Mouse (Mus musculus): ENCODE data around the gene Dapk1. TPM values are rescaled to one million over a fixed set of nuclear protein-coding genes. Genes with fewer than 3 reads are reported as not detected.
A peak's percentile ranks its signal among the peaks of the same experiment; 100 is the strongest.

Dapk1 gene
- total and polyA plus RNA-seq, 3 experiments: 26.0 to 27.1 (median 26.3) TPM

DNA sequence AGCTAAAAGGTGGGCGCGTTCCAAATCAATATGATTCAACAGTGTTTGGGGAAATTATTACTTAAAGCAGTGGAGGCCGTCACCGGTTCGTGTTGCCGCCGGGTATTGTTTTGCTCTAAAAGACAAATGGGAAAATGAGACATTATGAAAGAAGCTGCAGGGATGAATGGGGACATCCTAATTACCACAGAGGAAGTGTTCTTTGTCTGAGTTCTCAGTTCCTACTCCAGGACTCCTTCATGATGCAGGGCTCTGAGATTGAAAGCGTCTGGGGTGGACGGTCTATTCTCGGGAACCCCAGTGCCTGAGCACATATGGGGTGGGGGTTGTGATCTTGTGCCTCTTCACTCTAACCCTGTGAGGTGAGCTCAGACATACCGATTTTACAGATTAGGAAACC, 48.3 kb downstream of the Dapk1 start:
- no peak overlapping the region for H3K4me3 ChIP-seq
- intact Hi-C loops (cut with DNase I): no loop called here
- H3K27ac ChIP-seq: no peak overlapping the region
- peaks cover 8% of the 10 kb centered on the region for H3K4me1 ChIP-seq (ENCODE audit: control insufficient read depth, insufficient read depth, low read length)
- H3K9ac ChIP-seq (ENCODE audit: low read depth, low read length): no peak overlapping the region
- no peaks in the 10 kb centered on the region for H3K79me2 ChIP-seq (replicated peaks; ENCODE audit: control insufficient read depth, insufficient read depth, low read length)
- no peak for DNase-seq
- TF ChIP-seq EP300 (IDR thresholded peaks at IDR 0.05; ENCODE audit: insufficient read depth, low read depth, low read length) (no peak), POLR2A (IDR thresholded peaks at IDR 0.05; ENCODE audit: insufficient read depth, low read depth, low read length) (no peak), CTCF (IDR thresholded peaks at IDR 0.05) (no peak)
- no peaks in the 10 kb centered on the region for H3K27me3 ChIP-seq (ENCODE audit: control insufficient read depth, insufficient read depth, low read length)
- H3K36me3 ChIP-seq (ENCODE audit: control insufficient read depth, insufficient read depth, low read length): no peaks in the 10 kb centered on the region
- WGBS: 94% methylated on average over 11 of the region's 11 CpGs

DNA sequence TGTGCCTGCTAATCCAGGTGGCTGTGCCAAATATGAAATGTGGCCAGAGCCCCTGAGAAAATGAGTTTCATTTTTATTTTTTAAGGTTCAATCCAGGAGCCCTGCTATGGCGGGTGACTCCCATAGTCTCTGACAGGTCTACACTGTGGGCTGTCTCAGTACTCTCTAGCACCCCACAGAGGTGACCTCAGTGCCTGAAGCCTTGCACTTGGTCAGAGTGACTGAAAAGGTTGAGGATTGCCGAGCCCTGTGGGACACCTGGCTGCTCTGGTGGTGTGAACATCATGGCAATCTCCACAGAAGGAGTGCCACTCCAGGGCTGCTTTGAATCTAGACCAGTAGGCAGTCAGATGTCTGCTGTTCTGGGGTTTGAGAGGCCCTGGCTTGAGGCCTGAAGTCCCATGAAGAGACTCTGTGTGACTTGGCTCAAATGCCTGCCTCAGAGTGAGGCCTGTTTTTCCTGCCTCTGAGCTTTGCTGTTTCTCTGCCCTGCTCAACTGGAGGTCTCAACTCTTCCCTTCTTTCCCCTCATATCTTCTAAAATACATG, 52.3 kb downstream of the Dapk1 start:
- Histone ChIP-seq H3K79me2 (replicated peaks; ENCODE audit: control insufficient read depth, insufficient read depth, low read length) (no peaks in the 10 kb centered on the region), H3K9ac (ENCODE audit: low read depth, low read length) (no peak overlapping the region), H3K27me3 (ENCODE audit: control insufficient read depth, insufficient read depth, low read length) (no peaks in the 10 kb centered on the region), H3K4me3 (no peak overlapping the region), H3K4me1 (ENCODE audit: control insufficient read depth, insufficient read depth, low read length) (peaks cover 10% of the 10 kb centered on the region), H3K36me3 (ENCODE audit: control insufficient read depth, insufficient read depth, low read length) (no peaks in the 10 kb centered on the region), H3K27ac (peak overlapping the region; percentile 53)
- intact Hi-C loops (cut with DNase I): loop anchor here (2.0 kb wide), 1 partner anchor 51 kb away; no protein-coding TSS in a partner anchor
- WGBS: 60% methylated on average over 2 of the region's 2 CpGs
- 0 out of 2 replicates have a peak, but pooled peaks have one; percentile 18 for TF ChIP-seq POLR2A (IDR thresholded peaks at IDR 0.05; ENCODE audit: insufficient read depth, low read depth, low read length)
- peak; percentile 89 for TF ChIP-seq EP300 (IDR thresholded peaks at IDR 0.05; ENCODE audit: insufficient read depth, low read depth, low read length)
- TF ChIP-seq CTCF (IDR thresholded peaks at IDR 0.05): peak; percentile 46
- peak in 1 of 2 experiments; percentile 73 for DNase-seq

- H3K27me3 ChIP-seq (ENCODE audit: control insufficient read depth, insufficient read depth, low read length): no peaks in the 10 kb centered on the region
- peaks cover 14% of the 10 kb centered on the region for H3K4me1 ChIP-seq (ENCODE audit: control insufficient read depth, insufficient read depth, low read length)
- TF ChIP-seq CTCF (IDR thresholded peaks at IDR 0.05): no peak
- TF ChIP-seq EP300 (IDR thresholded peaks at IDR 0.05; ENCODE audit: insufficient read depth, low read depth, low read length): no peak
- TF ChIP-seq POLR2A (IDR thresholded peaks at IDR 0.05; ENCODE audit: insufficient read depth, low read depth, low read length): no peak
- no peaks in the 10 kb centered on the region for H3K79me2 ChIP-seq (replicated peaks; ENCODE audit: control insufficient read depth, insufficient read depth, low read length)
- 48% methylated on average over 3 of the region's 3 CpGs for WGBS
- no peak for DNase-seq
- no peak overlapping the region for H3K9ac ChIP-seq (ENCODE audit: low read depth, low read length)
- H3K4me3 ChIP-seq: no peak overlapping the region
- intact Hi-C loops (cut with DNase I): loop anchor here (2.0 kb wide), 1 partner anchor 52 kb away; no protein-coding TSS in a partner anchor
- no peak overlapping the region for H3K27ac ChIP-seq
- H3K36me3 ChIP-seq (ENCODE audit: control insufficient read depth, insufficient read depth, low read length): no peaks in the 10 kb centered on the region
Observed at GRCm38 (mm10) chr13:60655246-60655645, 53.5 kb downstream of the Dapk1 start.

DNA sequence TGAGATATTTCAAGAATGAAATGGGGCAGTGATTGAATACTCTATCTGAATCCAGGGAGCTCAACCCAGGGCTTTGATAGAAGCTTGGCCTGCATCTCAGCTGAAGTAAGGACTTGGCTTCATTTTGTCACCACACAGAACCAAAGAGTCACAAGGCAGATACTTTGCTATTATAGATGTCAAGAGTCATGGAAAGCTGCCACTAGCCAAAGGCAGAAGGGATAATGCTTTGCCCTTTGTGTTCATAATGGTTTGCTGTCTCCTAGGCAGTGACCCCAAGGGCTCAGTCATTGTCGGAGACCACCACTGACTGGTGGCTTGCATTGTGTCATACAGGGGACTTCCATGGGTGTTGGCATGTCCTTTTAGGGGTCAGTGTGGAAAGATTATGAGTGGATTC, 57.9 kb downstream of the Dapk1 start:
- Histone ChIP-seq H3K4me1 (ENCODE audit: control insufficient read depth, insufficient read depth, low read length) (peaks cover 18% of the 10 kb centered on the region), H3K9ac (ENCODE audit: low read depth, low read length) (0 out of 2 replicates have a peak overlapping the region, but pooled peaks have one; percentile 38), H3K79me2 (replicated peaks; ENCODE audit: control insufficient read depth, insufficient read depth, low read length) (no peaks in the 10 kb centered on the region), H3K4me3 (no peak overlapping the region), H3K27ac (peak overlapping the region; percentile 78), H3K27me3 (ENCODE audit: control insufficient read depth, insufficient read depth, low read length) (no peaks in the 10 kb centered on the region), H3K36me3 (ENCODE audit: control insufficient read depth, insufficient read depth, low read length) (no peaks in the 10 kb centered on the region; the same call in 1 of the 2 replicates)
- intact Hi-C loops (cut with DNase I): no loop called here
- TF ChIP-seq POLR2A (IDR thresholded peaks at IDR 0.05; ENCODE audit: insufficient read depth, low read depth, low read length): peak; percentile 28; the same call in 1 of the 2 replicates
- no peak for TF ChIP-seq EP300 (IDR thresholded peaks at IDR 0.05; ENCODE audit: insufficient read depth, low read depth, low read length)
- DNase-seq: no peak
- WGBS: 51% methylated on average over 1 of the region's 1 CpGs

DNA sequence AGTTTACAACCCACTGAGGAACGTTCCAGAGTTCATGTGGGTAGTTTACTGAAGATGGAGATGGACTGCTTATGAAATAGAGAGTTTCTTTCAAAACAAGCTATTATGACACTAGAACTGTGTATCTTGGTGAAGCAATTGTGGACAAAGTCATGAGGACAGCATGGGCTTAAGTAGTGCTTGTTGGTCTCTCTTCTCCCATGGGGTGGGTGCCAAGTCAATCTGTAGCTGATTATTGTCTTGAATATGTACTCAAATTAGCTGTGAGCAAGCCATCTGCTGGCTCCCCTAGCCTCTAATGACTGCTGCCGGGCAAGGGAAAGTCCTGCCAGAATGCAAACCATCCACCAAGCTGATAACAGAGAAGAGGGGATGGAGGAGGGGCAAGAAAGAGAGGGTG, 58.3 kb downstream of the Dapk1 start:
- no peak for DNase-seq
- no peaks in the 10 kb centered on the region for H3K27me3 ChIP-seq (ENCODE audit: control insufficient read depth, insufficient read depth, low read length)
- 49% methylated on average over 2 of the region's 2 CpGs for WGBS
- no peak overlapping the region for H3K4me3 ChIP-seq
- H3K9ac ChIP-seq (ENCODE audit: low read depth, low read length): no peak overlapping the region
- H3K4me1 ChIP-seq (ENCODE audit: control insufficient read depth, insufficient read depth, low read length): peaks cover 16% of the 10 kb centered on the region
- H3K27ac ChIP-seq: peak overlapping the region; percentile 78
- TF ChIP-seq POLR2A (IDR thresholded peaks at IDR 0.05; ENCODE audit: insufficient read depth, low read depth, low read length) (no peak), CTCF (IDR thresholded peaks at IDR 0.05) (no peak), EP300 (IDR thresholded peaks at IDR 0.05; ENCODE audit: insufficient read depth, low read depth, low read length) (no peak)
- intact Hi-C loops (cut with DNase I): loop anchor here (2.0 kb wide), 1 partner anchor 175 kb away; no protein-coding TSS in a partner anchor
- H3K79me2 ChIP-seq (replicated peaks; ENCODE audit: control insufficient read depth, insufficient read depth, low read length): no peaks in the 10 kb centered on the region
- H3K36me3 ChIP-seq (ENCODE audit: control insufficient read depth, insufficient read depth, low read length): no peaks in the 10 kb centered on the region; the same call in 1 of the 2 replicates

DNA sequence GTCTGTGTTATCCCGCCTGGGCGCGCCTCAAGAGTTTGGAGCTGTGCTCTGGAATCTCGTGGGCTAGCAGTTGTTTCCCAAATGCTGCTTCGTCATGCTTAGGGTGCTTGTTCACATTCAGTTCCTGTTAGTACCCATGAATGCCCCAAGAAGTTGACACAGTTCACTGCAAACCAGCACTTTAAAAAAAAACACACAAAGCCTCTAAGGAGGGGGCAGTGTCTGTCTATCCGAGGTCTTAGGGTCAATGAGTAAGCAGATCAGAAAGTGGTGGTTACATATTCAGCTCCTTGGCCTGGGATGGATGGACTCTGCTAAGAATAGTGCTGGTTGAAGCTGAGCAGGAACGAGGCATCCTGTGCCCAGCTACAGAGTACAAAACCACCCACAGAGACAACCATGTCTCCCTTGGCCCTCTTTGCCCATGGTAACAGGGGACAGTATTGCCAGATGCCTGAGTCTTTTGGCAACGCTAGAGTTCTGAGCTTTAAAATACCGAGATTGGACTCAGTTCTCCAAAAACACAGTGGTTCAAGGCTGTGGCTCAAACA, 59.0 kb downstream of the Dapk1 start:
- H3K27ac ChIP-seq: peak overlapping the region; percentile 78

More for the DNA sequence above, 59.0 kb downstream of the Dapk1 start:
- Histone ChIP-seq H3K4me1 (ENCODE audit: control insufficient read depth, insufficient read depth, low read length) (peaks cover 15% of the 10 kb centered on the region), H3K9ac (ENCODE audit: low read depth, low read length) (no peak overlapping the region), H3K27me3 (ENCODE audit: control insufficient read depth, insufficient read depth, low read length) (no peaks in the 10 kb centered on the region), H3K79me2 (replicated peaks; ENCODE audit: control insufficient read depth, insufficient read depth, low read length) (no peaks in the 10 kb centered on the region), H3K4me3 (no peak overlapping the region), H3K36me3 (ENCODE audit: control insufficient read depth, insufficient read depth, low read length) (no peaks in the 10 kb centered on the region; the same call in 1 of the 2 replicates)
- DNase-seq: no peak
- TF ChIP-seq EP300 (IDR thresholded peaks at IDR 0.05; ENCODE audit: insufficient read depth, low read depth, low read length) (0 out of 2 replicates have a peak, but pooled peaks have one; percentile 19), CTCF (IDR thresholded peaks at IDR 0.05) (no peak)
- WGBS: 57% methylated on average over 9 of the region's 9 CpGs
- intact Hi-C loops (cut with DNase I): loop anchor here (2.0 kb wide), 1 partner anchor 176 kb away; no protein-coding TSS in a partner anchor

Data from heart, adult 2 months (tissue).